ENCODE assay signal across 26 mouse cellular contexts in genomic region chr2:103008221-103008620, GRCm38 (mm10).
DNase-seq lines count a peak whose midpoint lies in the region; ATAC-seq lines count a peak whose summit lies in the region.
"Had no signal": no experiment of that assay in that cellular context is flagged by ENCODE, and none has a peak within 500 bp of the region (broad histone marks: within the 10 kb centered on the region; RNA-seq: fewer than 3 reads in every experiment).

No protein-coding gene starts in this region.

- DNase-seq in 3T3-L1 (ENCODE audit: low read depth, low spot score) = peak; percentile 44
- peak; percentile 41 for DNase-seq in 416B (ENCODE audit: low read depth)
- DNase-seq in monocyte, adult 2 months (ENCODE audit: low read depth in 1 of 2, low spot score in 2 of 2) = peak; percentile 38 to 53
- DNase-seq in left cerebral cortex, adult 8-10 months (ENCODE audit: low spot score in 2 of 2) = no peak
- no peak for DNase-seq in heart, postnatal 14 days
- no peak for DNase-seq in heart, postnatal 25 days (ENCODE audit: low spot score)
- DNase-seq: adrenal gland, adult 2 months; adrenal gland, postnatal 36 days; cerebellum, adult 2 months; cerebellum, postnatal 14 days; gastrocnemius, postnatal 36 days; heart, postnatal 36 days; kidney, adult 2 months; kidney, postnatal 10 days; layer of hippocampus, adult 9-11 months; liver, postnatal 0 days; right cerebral cortex, postnatal 25 days; spleen, adult 18-20 months; thymus, adult 18-20 months; thymus, postnatal 4 days had no signal

- intact Hi-C loops in heart, postnatal 14 days (cut with DNase I) = no loop called here
- intact Hi-C loops in heart, postnatal 25 days (cut with DNase I) = no loop called here

- peak; percentile 80 for ATAC-seq in common myeloid progenitor, adult 5-6 weeks (replicated peaks; ENCODE audit: low read depth, poor library complexity, severe bottlenecking)
- ATAC-seq: forebrain, embryonic 15.5 days; hindbrain, postnatal 0 days; intestine, embryonic 15.5 days; liver, embryonic 12.5 days; liver, postnatal 0 days; lung, postnatal 0 days had no signal

Comparison
In these comparisons a context has a peak if more than half of its experiments do, and no peak if none do; other contexts are left out.
1. DNase-seq: peak in 3T3-L1 (single experiment), 416B (single experiment) and monocyte, adult 2 months (2 of 2); none in left cerebral cortex, adult 8-10 months (0 of 2), heart, postnatal 14 days (0 of 2) and heart, postnatal 25 days (single experiment).